Mouse (Mus musculus): ENCODE measurements around the gene Rab9b.
A peak's percentile ranks its signal among the peaks of the same experiment; 100 is the strongest.

Gene Rab9b

DNA sequence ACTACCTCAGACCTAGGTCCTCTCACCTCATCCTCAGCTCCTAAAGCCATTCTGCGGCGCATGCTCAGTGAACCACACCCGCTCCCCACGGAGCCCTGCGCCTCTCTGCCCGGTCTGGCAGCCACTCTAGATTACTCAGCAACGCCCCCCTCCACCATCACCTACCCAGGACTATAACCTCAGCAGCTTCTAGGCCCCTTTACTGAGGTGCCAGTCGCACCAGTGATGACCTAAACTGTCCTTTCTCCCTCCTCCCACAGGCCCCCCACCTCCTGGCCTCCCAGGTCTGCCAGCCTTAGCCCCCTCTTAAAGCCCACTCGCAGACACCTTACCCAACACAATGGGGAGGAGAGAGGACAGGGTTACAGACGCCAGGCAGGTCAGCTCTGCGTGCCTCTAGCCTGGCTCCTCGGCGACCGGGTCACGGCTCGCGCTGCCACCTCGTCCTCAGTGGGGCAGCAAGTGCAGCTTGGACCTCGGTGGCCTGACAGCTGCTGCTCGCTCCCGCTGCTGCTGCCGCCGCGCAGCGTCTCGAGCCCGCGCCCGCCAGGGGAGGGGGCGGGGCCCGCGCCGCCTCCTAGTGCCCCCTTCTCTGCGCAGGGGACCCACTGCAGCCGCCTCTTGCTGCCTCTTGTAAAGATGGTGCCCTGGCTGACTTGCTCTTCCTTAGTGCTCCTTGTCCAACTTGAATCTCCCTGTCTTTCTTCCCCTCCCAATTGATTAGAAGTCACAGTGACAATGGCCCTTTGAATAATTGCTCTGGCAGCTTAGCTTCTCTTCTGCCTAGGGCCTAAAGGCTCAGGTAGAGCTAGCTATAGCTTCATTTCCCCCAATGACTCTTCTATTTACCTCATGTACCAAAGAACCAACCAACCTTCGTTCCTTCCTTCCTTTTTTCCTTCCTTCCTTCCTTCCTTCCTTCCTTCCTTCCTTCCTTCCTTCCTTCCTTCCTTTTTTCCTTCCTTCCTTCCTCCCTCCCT, at the start of gene Rab9b:
TSS of gene Rab9b (minus strand) at position 695 of the 980 bp plus-strand sequence.
- no peak for DNase-seq

DNA sequence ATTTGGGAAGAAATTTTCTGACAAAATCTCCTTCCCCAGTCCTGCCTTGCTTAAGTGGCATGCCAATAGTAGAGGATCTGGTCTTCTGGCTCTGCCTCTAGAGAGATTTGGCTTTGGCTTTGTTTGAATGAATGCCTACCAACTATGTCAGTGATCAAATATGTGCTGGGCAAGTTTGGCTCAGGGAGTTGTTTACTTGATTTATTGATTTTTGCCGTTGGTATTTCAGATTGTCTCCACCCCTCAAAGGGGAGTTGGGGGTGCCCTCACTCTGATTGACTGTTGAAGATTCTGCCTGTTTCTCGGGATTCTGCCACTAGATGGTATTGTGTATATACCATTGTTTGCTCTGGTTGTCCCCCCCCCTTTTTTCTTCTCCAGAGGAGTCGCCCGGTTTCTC, 35.8 kb upstream of the Rab9b start:
- DNase-seq: no peak

DNA sequence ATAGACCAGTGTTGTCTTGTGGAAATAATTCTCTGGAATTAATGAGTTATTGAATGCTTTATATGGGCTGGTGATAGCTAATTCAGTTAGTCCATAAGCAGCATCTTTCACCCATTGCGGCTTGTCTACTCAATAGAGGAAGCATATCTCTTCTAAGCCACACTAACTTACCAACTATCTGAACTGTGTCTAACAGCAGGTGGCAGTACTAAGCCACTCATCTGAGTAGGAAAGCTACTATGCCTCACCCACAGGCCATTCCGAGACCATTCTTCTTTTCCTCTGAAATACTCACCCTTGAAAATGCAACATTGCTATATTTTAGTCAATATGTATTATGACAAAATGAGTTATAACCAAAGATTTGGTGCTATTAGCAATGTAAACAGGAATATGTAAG, 27.2 kb upstream of the Rab9b start:
- no peak for DNase-seq

DNA sequence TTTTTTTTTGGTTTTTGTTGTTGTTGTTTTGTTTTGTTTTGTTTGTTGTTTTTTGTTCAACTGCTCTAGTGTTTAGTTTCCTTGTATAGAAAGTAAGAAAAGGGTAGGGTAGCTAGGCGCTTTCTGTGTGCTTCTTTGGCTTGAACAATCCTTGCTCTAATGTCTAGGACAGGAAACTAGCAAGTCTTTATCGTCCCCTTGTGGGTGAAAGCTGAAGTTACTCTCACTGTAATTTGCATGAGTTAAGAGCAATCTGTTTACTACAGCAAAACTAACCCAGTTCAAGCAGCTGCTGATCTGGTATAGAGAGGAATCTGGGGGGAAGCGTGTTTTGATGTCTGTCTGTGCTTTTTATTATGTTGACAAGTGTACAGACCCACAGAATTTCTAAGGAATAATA, 18.3 kb downstream of the Rab9b start:
- DNase-seq: no peak

DNA sequence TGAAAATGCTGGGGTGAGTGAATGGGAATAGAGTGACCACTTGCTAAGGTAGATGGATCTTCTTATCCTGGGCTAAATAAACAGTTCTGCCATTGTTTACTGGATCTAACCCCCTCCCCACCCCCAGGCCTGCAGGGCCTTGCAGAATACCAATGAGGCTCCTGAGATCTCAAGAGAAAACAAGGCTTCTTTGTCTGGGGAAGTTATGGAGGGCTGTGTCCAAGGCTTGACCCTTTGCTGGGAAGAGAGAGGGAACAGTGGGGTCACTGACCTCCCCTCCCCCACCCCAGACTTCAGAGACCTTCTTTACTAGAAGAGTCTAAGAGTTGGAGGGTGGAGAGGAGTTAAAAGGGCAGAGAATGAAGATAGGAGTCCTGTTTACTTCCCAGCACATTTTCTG, 39.9 kb downstream of the Rab9b start:
- no peak for DNase-seq

DNA sequence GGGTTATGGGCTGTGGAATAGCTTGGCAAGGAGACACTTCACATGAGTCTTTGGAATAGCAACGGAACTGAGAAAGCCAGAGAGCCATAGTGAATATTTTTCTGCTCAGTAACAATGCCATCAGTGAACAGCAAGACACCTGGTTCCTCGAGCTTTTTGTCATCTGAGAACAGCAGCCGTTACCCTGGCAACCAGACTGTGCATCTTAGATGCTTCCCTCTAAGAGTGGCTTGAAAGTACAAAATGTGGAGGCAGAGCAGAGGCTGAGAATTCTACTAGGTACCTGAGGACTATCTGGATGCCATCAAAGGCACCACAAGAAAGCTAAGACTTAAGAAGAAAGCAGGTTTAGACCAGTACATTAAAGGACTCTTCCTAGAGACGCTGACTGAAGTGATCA, 43.5 kb downstream of the Rab9b start:
- DNase-seq: no peak

- DNase-seq: no peak
Measured at GRCm38 (mm10) chrX:136822371-136822770, 46.2 kb downstream of the Rab9b start, which contains the start of gene Plp1. Gene Plp1 (plus strand): TSS chrX:136822671.

GRCm38 (mm10) chrX:136820250-136820649, 48.3 kb downstream of the Rab9b start:
- peak; percentile 56 to 71 for DNase-seq

- peak in 1 of 2 experiments; percentile 23 for DNase-seq
Measured at GRCm38 (mm10) chrX:136819752-136820151, 48.8 kb downstream of the Rab9b start.
